Mouse (Mus musculus): ENCODE results near the gene Gm49383. TPM values are rescaled to one million over a fixed set of nuclear protein-coding genes. Genes with fewer than 3 reads are reported as not detected.
A peak's percentile ranks its signal among the peaks of the same experiment; 100 is the strongest.
"Not testable (repeated sequence)": the region's sequence is repeated elsewhere in the genome, so short reads cannot be mapped to it uniquely, and the experiment has no call there.

The Gm49383 gene
- total RNA-seq, 2 experiments from 2014 or later, result 4.9 to 39.3 TPM

- ATAC-seq (replicated peaks; ENCODE audit: poor library complexity), result no peak
Observed at GRCm38 (mm10) chr12:69167656-69168460, 29.0 kb downstream of the Gm49383 start.

GRCm38 (mm10) chr12:69166861-69167581, 29.9 kb downstream of the Gm49383 start:
- not testable (repeated sequence) for ATAC-seq (replicated peaks; ENCODE audit: poor library complexity)

- peak; percentile 17 for ATAC-seq (replicated peaks; ENCODE audit: poor library complexity)
Observed at GRCm38 (mm10) chr12:69164904-69165303, 32.0 kb downstream of the Gm49383 start.

- ATAC-seq (replicated peaks; ENCODE audit: poor library complexity), result not testable (repeated sequence)
Observed at GRCm38 (mm10) chr12:69163586-69163985, 33.3 kb downstream of the Gm49383 start.

GRCm38 (mm10) chr12:69160677-69161076, 36.2 kb downstream of the Gm49383 start:
- ATAC-seq (replicated peaks; ENCODE audit: poor library complexity), result not testable (repeated sequence)

GRCm38 (mm10) chr12:69159578-69159940, 37.3 kb downstream of the Gm49383 start:
- ATAC-seq (replicated peaks; ENCODE audit: poor library complexity), result peak; percentile 61

GRCm38 (mm10) chr12:69158765-69159577, 37.9 kb downstream of the Gm49383 start, which contains the start of gene Rps29:
TSS of gene Rps29 (minus strand) at chr12:69159186.
- ATAC-seq (replicated peaks; ENCODE audit: poor library complexity), result peak; percentile 88

- peak; percentile 3; the same call in 1 of the 2 replicates for ATAC-seq (replicated peaks; ENCODE audit: poor library complexity)
Observed at GRCm38 (mm10) chr12:69158366-69158764, 38.5 kb downstream of the Gm49383 start.

GRCm38 (mm10) chr12:69157107-69157506, 39.8 kb downstream of the Gm49383 start:
- ATAC-seq (replicated peaks; ENCODE audit: poor library complexity), result no peak

- ATAC-seq (replicated peaks; ENCODE audit: poor library complexity), result no peak
Observed at GRCm38 (mm10) chr12:69156436-69156835, 40.5 kb downstream of the Gm49383 start.

GRCm38 (mm10) chr12:69155923-69156322, 41.0 kb downstream of the Gm49383 start:
- ATAC-seq (replicated peaks; ENCODE audit: poor library complexity), result no peak

GRCm38 (mm10) chr12:69150049-69150448, 46.9 kb downstream of the Gm49383 start:
- no peak for ATAC-seq (replicated peaks; ENCODE audit: poor library complexity)

GRCm38 (mm10) chr12:69147166-69147735, 49.7 kb downstream of the Gm49383 start:
- no peak for ATAC-seq (replicated peaks; ENCODE audit: poor library complexity)

GRCm38 (mm10) chr12:69143460-69143859, 53.4 kb downstream of the Gm49383 start:
- ATAC-seq (replicated peaks; ENCODE audit: poor library complexity), result no peak

- no peak for ATAC-seq (replicated peaks; ENCODE audit: poor library complexity)
Observed at GRCm38 (mm10) chr12:69139841-69140240, 57.1 kb downstream of the Gm49383 start.

- ATAC-seq (replicated peaks; ENCODE audit: poor library complexity), result no peak
Observed at GRCm38 (mm10) chr12:69139201-69139600, 57.7 kb downstream of the Gm49383 start.

Other genes with a start within 250 kb of the Gm49383 start
- gene Rps29, start 37.9 kb downstream of the Gm49383 start, total RNA-seq (2015), result 2,352 and 2,382 TPM in 2 replicates
- gene Rps29, start 37.9 kb downstream of the Gm49383 start, total RNA-seq (2017), result 2,189 and 3,108 TPM in 2 replicates
- 32.3 and 40.5 TPM in 2 replicates for gene Lrr1, start 28.3 kb downstream of the Gm49383 start, total RNA-seq (2015)
- 11.6 and 17.9 TPM in 2 replicates for gene Lrr1, start 28.3 kb downstream of the Gm49383 start, total RNA-seq (2017)
- gene Rpl36al, start 13.0 kb downstream of the Gm49383 start, total RNA-seq (2015), result 1,035 and 1,112 TPM in 2 replicates
- gene Rpl36al, start 13.0 kb downstream of the Gm49383 start, total RNA-seq (2017), result 1,330 and 1,393 TPM in 2 replicates
- 145 TPM in 2 replicates for gene Mgat2, start 12.9 kb downstream of the Gm49383 start, total RNA-seq (2015)
- gene Mgat2, start 12.9 kb downstream of the Gm49383 start, total RNA-seq (2017), result 149 and 155 TPM in 2 replicates
- gene Dnaaf2, start 1.3 kb upstream of the Gm49383 start, total RNA-seq (2015), result 6.0 and 6.3 TPM in 2 replicates
- 5.3 and 7.5 TPM in 2 replicates for gene Dnaaf2, start 1.3 kb upstream of the Gm49383 start, total RNA-seq (2017)
- 22.3 and 24.8 TPM in 2 replicates for gene Gm49384, start 7.2 kb upstream of the Gm49383 start, total RNA-seq (2015)
- 22.0 and 22.4 TPM in 2 replicates for gene Gm49384, start 7.2 kb upstream of the Gm49383 start, total RNA-seq (2017)
- 65.0 and 70.8 TPM in 2 replicates for gene Pole2, start 31.1 kb upstream of the Gm49383 start, total RNA-seq (2015)
- 50.8 and 69.6 TPM in 2 replicates for gene Pole2, start 31.1 kb upstream of the Gm49383 start, total RNA-seq (2017)
- 3.6 and 4.0 TPM in 2 replicates for gene Klhdc1, start 44.1 kb upstream of the Gm49383 start, total RNA-seq (2015)
- gene Klhdc1, start 44.1 kb upstream of the Gm49383 start, total RNA-seq (2017), result 4.4 and 10.1 TPM in 2 replicates
- 61.9 and 66.9 TPM in 2 replicates for gene Klhdc2, start 99.6 kb upstream of the Gm49383 start, total RNA-seq (2015)
- 55.0 and 64.9 TPM in 2 replicates for gene Klhdc2, start 99.6 kb upstream of the Gm49383 start, total RNA-seq (2017)
- gene Nemf, start 160.1 kb upstream of the Gm49383 start, total RNA-seq (2015), result 62.7 and 76.9 TPM in 2 replicates
- gene Nemf, start 160.1 kb upstream of the Gm49383 start, total RNA-seq (2017), result 80.0 and 130 TPM in 2 replicates
- 89.6 and 90.6 TPM in 2 replicates for gene Arf6, start 175.0 kb upstream of the Gm49383 start, total RNA-seq (2015)
- 145 and 148 TPM in 2 replicates for gene Arf6, start 175.0 kb upstream of the Gm49383 start, total RNA-seq (2017)
- not detected in 2 replicates for gene Gm9887, start 175.4 kb upstream of the Gm49383 start, total RNA-seq (2015)
- 1.5 TPM in 1 of 2 replicates, not detected in the other for gene Gm9887, start 175.4 kb upstream of the Gm49383 start, total RNA-seq (2017)

Measured in megakaryocyte progenitor cell, adult 5-6 weeks (primary cell).